Mouse (Mus musculus) c-Kit-positive CD71-positive TER-119-positive erythroid progenitor cells, embryonic 14.5 days (primary cell): ENCODE measurements around the gene Stk25.

Experiments
- DNase-seq: peaks from one replicate; pipeline ENCODE4 v3.0.0-alpha.2; 2013; ENCODE audit warnings: low spot score

Stk25 gene

DNA sequence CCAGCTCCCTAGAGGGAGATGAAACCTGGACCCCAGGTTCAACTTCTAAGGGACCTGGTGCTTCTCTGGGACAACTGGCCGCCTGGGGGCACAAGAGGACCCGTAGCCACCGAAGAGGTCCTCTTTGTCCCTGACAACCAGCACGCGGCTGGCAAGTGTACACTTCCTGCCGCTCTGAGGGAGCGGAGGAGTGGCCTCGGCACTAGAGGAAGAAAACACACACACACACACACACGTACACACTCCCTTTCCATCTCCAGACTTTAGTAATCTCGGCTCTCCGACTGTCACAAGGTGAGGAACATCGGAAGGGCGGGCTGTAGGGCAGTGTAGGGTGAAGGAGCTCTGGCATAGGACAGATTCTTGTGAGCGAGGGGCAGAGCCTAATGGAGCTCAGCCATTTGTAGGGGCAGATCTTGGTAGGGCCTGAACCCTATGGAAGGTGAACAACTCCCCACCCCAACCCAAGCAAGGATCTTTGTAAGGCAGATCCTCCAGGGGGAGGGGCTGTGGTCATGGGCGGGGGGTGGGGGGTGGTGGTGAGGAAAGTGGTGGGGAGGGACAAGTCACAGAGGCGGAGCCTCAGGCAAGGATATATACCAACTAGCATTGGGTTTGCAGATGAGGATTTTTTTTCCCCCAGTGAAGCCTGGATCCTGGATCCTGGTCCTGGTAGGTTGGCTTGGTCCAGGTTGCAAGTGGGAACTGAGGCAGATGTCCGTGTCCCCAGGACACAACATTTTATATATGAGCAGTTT lies 10.5 kb upstream of the Stk25 start:
- peak; percentile 45 for DNase-seq

DNA sequence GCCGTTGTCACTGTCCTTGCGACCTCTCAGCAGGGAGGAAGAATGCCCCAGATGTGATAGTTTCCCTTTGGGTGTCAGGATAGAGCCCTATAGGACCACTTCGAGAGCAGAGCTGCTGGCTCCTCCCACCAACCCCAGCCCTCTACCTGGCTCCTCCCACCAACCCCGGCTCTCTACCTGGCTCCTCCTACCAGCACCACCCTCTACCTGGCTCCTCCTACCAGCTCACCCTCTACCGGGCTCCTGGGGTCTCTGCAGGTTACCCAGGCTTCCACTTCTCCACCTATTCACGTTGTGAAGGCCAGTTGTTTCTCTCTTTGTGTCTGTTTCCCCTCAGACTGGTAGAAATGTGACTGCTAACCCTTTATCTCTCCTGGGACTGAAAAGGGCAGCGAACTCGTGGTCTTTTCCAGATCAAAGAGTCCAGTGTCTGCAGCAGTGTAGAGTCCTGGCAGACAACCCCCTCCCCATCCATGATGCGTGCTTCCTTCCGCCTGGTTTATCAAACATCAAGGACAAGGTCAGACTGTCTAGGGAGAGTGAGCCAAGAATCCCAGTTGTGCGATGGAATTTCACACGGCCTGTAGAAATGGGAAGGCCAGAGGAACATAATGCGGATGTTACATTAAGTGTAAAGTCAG lies 9.4 kb upstream of the Stk25 start:
- peak; percentile 40 for DNase-seq

DNA sequence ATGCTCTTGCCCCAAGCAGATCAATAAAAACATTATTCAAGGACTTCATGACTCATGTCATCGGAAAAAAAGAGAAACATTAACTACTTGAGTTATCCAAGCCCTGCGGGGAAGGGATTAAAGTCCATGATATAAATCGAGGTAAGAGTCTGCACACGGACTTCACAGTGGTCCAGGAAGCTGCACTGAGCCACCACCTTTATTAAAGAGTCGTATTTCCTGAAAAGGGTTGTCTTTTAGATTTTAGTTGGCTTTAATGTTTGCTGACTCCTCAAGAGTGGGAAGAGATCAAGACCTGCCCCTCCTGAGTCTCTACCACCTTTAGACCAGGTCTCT lies 1.5 kb downstream of the Stk25 start:
- no peak for DNase-seq

DNA sequence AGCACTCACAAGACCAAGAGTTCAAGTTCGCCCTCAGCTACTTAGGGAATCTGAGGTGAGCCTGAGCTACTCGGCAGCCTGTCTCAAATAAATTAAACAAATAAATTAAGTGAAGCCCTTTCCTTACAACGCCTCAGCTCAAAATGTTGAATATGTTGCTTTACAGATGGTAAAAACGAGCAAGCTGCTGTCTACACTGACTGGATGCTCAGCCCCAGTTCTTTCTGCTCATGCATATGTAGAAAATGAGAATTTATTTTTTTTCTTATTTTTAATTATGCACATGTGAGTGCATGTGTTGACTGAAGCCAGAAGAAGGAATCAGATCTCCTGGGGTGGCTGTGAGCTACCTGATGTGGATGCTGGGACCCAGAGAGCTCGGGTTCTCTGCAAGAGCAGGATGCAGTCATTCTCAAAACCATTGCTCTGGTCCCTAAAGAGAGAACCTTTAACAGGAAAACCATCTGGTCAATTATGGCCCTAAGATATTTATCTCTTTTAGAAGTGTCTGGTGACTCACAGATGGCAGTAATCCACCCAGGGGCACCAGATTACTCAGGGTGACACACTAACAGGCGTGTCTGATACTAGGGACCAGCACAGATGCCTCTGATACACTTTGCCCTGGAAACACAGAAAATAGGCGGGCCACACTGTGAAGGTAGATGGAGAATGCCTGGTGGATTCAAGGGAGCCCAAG lies 2.0 kb downstream of the Stk25 start:
- DNase-seq, result no peak

DNA sequence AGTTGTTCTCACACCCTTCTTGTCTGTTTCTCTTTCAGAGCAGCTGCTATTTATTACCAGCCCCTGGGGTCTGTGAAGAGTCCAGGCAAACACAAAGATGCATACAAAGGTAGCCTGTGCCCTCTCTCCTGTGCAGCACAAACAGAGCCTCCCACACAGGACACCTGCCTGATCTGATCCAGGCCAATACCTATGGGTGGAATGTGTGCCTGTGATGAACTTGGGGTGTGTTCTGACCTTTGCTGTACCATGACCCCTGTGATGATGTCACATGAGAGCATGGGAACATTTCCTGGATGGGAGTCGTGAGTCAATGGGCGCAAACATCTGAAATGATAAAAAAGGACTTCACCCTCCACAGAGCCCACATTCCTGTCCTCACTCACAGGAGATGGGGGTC lies 3.7 kb downstream of the Stk25 start:
- no peak for DNase-seq

DNA sequence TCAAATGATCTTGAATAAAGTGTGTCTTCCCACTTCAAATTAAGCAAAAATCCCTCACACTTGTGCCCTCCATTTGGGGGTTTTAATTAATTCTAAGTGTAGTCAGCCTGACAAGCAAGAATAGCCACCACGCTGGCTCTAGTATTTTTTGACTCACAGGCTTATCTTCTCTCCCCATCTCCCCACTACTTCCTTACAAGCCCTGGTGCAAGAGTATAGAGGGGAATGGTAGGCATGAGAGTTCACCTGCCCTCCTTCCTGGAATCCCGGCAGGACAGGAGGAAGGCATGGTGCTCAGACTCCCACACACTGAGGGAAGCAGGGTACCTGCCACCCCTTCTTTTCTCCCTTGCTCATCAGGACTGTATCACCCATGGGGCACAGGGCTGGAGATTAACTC lies 4.2 kb downstream of the Stk25 start:
- DNase-seq, result no peak

DNA sequence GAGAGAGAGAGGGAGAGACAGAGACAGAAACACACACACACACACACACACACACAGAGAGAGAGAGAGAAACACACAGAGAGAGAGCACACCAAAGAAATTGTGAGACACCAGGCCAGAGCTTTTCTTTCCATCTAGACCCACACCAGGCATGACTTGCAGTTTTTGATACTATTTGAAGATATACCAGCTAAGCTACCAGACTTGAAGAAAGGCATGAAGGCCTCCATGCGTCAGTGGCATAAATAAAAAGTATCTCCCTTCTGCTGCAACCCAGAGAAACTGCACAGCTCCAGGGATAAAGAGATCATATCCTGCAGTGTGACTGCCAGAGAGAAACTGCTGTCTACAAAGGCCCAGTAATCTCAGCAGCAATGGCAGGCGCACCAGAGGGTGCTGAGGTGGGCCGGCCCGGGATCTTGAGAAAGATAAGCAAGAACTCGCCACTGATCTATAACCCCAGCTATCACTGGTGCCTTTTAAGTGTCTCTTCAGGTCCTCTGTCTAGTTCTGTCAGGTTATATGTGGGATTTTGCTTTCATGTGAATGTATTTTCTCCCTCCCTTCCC lies 8.8 kb downstream of the Stk25 start:
- DNase-seq, result no peak

DNA sequence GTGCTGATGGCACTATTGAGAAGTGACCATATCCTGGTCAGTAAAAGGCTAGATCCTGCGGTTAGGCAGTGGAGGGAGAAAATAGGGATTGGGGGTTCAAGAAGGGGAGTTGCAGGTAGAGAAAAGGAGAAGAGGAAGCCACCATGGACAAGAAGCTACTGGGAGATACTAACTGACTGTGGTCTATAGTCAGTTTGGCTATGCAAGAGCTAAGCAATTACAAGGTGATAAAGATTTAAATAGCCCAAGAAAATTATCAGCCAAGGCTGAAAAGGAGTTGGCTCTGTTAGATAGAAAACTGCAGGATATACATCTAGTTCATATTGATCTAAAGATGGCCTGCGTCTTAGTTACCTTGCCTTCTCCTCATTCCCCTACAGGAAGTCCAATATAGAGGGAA lies 15.8 kb downstream of the Stk25 start:
- DNase-seq, result no peak

DNA sequence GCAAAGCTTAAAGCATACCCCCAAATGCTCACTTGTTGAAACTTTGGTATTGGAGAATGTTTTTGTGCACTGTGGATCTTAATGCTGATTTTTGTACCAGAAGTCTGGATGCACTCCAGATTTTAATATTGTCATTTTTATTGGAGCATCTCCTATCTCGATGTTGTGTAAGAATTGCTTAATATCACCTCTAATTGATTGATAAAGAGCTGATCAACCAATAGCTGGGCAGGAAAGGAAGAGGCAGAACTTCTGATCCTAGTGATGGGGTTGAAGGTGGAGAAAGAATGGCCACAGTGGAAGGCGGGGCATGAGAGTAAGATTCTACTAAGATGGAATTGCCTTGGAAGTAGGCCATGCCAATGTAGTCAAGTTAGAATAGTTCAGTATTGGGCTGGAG lies 16.5 kb downstream of the Stk25 start:
- DNase-seq, result no peak

DNA sequence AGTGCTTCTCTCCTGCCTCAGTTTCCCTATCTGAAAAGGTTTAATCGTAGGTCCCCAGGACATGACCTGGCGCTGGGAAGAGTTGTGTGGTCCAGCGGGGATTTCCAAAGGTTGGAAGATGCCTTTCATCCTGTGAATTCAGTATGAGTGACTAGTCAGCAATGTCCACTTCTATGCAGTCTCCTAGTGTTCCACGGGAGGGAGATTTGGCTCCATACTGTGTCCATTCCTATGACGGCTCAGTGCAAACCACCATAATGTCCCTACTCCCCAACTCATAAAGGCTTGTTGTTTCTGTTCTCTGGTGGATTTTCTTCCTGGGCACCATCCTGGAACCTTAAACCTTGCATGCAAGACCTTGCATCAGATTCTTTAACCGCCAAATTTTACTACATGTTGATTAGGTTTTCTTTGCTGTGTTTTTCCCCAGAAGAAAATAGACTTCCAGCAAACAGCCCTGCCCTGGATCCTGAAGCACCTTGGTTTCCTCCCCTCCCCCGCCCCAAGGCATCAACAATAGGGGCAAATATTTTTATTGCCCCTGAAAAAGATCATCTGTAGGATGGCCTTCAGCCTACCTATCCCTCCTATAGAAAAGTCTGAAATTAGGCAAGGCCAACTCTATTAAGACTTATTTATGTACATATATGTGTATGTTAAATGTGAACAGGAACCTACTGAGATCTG lies 22.1 kb downstream of the Stk25 start:
- DNase-seq, result peak; percentile 27

DNA sequence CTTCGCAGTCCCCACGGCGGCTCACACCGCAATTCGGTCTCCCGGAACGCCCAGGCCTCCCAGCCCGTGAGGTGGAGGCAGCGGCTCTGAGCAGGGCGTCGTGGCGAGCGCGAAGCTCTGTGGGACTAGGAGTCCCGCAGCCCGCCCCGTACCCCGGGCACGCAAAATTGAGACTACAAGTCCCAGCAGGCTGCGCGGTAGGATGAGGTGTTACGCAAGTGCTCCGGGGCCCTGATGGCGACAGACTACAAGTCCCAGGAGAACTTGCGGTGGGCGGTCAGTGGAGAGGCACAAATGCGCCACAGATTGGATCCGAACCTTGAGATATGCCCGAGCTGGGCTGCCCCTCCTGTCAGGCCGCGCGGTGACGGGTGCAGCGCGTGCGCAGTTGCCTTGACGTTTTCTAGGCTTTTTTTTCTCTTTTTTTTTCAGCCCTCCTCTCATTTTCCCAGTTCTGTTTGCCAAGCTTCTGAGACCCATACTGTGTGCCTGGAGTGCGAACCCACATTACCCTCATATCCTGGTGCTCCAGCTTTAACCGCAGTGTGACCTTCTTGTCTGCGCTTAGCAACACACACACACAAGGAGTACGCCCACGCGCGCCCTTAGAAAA lies 22.8 kb downstream of the Stk25 start:
- DNase-seq, result peak; percentile 96

DNA sequence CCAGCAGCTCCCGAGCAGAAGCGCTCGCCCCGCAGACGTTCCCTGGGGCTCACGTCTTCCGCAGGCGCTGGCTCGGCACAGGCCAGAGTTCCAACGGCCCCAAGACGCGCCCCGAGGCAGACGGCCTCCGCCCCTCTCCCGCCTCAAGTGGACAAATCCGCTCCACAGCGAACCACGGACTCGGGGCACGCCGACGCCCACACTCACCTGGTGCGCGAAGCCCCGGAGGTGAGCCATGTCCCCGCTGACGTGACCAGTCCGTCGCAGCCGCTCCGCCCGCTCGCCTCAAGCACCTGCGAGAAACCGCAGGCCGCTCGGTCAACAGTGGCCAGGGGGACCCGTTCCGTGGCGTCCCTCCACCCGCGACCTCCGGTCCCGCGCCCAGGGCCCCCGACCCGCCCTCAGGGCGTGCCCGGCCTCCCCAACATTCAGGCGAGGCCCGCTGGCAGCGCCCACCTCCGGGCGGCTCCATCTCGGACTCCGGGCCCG lies 23.3 kb downstream of the Stk25 start:
- DNase-seq, result peak; percentile 31

DNA sequence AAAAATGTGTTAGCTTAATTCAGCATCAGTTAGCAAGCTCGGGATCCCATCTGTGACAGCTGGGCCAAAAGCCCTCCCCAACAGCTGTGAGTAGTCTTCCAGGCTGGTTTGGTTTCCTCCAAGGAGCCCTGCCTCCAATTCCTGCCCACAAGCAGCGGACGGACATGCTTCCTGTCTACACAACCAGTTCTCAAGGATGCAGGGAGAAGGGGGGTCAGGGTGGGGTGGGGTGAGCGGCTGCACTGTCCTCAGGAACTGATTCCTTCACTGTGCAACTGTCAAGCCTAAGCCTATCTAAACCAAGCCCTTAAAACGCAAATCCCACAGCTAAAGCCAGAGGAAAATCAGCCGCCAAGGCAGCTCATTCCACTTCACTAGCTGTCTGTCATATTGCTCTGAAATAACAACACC lies 24.0 kb downstream of the Stk25 start:
- DNase-seq, result peak; percentile 17

DNA sequence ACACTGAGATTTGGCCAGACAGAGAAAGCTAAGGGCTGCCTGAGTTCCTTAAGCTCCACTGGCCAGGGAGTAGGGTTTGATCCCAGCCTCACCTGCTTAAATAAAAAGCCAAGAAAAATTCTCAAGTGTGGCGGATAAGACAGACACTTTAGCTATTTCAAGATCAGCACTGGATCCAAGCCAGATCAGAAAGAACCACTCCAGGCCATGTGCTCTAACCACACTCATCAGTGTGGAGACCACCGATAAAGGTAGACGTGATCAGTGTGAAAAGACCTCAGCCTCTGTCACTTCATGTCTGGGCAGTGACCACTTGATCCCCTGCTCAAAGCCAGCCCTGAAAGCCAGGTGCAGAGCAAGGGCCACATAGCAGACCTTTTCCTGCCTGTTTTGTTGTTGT lies 25.7 kb downstream of the Stk25 start:
- DNase-seq, result no peak

DNA sequence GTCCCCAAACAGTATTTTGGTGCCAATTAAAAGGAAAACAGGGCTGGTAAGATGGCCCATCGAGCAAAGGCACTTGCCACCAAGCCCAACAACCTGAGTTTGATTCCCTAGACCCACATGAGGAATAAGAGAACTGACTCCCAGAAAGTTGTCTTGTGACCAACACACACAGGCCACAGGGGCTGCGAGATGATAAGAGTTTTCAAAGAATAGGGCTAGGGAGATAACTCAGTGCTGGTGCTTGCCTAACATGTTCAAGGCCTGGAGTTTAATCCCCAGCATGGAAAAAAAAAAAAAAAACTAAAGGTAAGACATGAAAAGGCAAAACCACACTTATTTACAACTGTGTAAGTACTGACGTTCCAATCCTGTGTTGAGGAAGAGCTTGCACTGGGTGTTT lies 27.7 kb downstream of the Stk25 start:
- DNase-seq, result peak; percentile 45

DNA sequence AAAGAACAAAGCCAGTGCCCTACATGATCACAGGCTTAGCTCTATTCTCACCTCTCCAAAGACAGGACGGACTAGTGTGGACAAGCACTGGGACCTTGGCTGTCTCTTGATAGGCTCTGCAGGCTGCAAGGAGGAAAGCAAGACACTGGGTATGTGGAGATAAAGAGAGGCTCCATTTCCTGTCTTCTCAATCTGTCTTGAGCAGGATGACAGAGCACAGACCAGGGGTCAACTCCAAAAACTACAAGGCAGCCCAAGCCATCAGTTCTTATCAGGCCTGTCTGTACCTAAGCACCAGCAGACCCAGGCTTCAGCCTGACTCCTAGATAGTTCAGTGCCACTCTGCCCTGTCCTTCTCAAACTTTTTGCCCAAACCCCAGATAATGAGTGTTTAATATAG lies 34.0 kb downstream of the Stk25 start:
- no peak for DNase-seq

DNA sequence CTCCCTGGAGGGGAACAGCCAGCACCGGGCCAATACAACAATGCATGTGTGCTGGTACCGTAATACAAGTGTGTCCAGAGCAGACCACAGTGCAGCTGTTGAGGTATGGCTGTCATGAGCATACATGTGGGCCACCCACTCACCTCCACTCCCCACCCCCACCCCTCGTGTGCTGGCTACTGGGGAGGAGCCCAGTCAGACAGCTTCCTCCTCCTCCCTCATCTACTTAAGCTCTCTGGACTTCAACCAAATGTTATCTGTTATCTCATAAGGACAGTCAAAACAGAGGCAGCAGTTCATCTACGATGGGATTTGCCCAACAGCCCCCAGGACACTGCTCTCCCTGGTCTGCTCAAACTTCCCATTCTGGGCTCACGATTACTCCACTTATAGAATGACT lies 39.5 kb downstream of the Stk25 start:
- peak; percentile 14 for DNase-seq

DNA sequence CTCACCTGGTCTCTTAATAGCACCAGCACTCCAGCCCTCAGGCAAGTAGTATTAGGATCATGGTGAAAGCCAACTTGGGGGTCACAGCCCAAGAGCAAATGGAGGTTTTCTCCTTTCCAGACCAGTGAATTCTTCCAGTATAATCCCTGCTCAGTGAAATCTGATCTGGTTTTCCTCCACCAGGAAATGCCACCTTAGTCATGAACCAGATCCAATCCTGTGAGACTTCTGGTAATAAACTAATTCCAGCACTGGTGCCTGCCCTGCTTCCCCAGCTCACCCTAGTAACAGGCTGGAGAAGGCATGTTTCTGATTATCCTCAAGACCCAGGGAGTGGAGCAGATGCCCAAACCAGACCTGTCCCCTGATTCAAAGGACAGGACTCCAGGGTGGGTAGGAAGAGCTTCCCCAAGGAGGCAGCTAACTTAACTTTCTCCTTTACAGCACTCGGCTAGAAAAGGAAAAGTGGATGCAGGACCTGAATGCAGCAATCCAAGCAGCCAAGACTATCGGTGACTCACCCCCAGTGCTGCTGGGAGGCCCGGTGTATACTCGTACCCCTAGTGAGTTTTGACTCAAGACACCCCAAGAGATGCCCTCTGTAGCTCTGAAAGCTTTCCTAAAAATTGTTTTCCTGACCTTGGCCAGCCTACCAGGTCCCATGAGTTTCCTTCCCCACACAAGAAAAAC lies 40.3 kb downstream of the Stk25 start:
- DNase-seq, result no peak

DNA sequence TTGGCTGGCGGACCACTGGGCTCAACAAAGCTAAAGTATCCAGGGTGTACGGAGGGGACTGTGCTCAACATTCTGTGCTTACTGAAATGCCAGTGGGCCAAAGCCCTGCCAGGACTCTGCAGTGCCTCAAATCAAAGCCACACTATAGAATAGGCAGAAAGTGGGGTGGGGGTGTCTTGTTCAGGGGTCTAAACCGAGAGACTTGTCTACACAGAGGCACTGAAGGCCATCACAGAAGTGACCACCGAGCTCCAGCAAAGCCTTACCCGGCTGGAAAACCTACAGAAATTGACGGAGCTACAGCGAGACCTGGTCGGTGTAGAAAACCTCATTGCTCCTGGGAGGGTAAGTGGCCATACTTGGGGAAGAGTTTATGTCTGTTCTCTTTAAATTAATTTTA lies 48.7 kb downstream of the Stk25 start:
- no peak for DNase-seq

DNA sequence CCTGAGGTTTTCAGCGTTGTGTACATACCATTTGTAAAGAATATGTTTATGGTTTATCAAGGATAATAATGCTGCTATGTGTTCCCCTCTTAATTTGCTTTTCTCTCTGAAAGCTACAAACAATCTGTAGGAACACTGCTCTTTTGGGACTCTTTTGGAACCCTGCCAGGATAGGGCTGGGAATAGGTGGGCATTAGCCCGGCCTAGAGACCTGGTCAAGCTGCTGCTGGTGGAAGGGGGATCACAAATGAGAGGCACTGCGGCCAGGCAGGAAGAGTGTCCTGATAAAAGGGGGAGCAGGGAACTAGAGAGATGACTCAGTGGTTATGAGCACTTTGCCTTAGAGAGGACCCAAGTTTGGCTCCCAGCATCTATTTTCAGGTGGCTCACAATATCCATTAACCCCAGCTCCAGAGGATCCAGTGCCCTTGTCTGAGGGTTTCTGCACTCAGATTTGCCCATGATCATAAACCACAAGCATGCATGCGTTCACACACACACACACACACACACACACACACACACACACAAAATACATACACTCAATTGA lies 49.7 kb downstream of the Stk25 start:
- DNase-seq, result no peak
